Mouse (Mus musculus) left cerebral cortex, adult 2 months (tissue): ENCODE data around the gene Cyp4x1. TPM values are rescaled to one million over a fixed set of nuclear protein-coding genes. Genes with fewer than 3 reads are reported as not detected.

Experiments used
- DNase-seq, 2 experiments: peaks; one replicate each; pipeline ENCODE4 v3.0.0; 2021 to 2022; ENCODE audit warnings: low spot score in 2 of 2, mixed read lengths in 1 of 2; ENCODE audit errors: extremely low spot score in 1 of 2
- H3K27ac ChIP-seq: fragments of 200-600 bp; 2 replicates; pipeline ENCODE4 v1.8.1; 2022
- H3K4me3 ChIP-seq: fragments of 200-600 bp; 2 replicates; pipeline ENCODE4 v1.8.1; 2022
- CTCF ChIP-seq: fragments of 200-600 bp; IDR thresholded peaks from 2 replicates; pipeline ENCODE4 v1.8.1; 2022; ENCODE audit warnings: antibody characterized with exemption, mild to moderate bottlenecking, moderate library complexity
- intact Hi-C: fragments of 180-260 bp; cut with DNase I; formaldehyde crosslinking; loops from one replicate; pipeline ENCODE4 v1.15.1; 2025
- total RNA-seq, 2 experiments: library from RNA; stranded (reverse); gene quantifications; 2 replicates each; pipeline ENCODE4 v1.2.3; 2021

Gene Cyp4x1
- total RNA-seq, 2 experiments from 2014 or later = 12.7 to 14.6 TPM

DNA sequence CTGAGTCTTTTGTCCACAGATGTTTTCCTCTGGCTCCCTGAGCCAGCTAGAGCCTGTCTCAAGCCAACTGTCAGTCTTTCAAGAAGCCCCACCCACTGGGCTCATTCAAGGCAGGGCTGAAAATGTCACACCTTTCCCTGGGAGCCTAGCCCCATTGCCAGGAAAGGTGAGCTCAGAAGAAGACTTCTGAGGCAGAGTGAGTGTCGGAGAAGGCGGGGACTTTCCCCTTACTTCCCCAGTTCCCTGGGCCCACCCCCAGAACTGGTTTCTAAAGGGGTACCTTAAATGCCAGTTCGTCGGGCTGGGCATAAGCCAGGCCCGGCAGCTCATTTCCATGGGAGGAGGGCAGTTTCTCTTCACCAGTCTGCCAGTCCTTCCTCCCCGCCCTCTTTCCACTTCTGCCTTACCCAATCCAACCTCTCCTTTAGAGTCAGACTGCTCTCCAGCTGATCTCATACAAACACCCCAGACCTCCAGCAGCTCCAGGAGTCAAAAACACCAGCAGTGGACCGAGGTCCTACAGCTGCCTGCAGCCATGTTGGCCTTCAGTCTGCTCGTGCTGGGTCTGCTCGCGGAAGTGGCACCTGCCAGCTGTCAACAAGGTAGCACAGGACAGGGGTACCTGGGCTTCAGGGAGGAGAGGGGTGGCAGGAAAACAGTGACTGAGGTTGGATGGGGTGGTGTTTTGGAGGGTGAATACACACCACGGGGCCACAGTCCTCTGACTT lies 45.3 kb downstream of the Cyp4x1 start, which contains the start of gene Pdzk1ip1:
Gene Pdzk1ip1 (plus strand): TSS at position 98 of the 728 bp plus-strand sequence.
- no peak for DNase-seq
- no peak within 1 kb of the TSS for H3K27ac ChIP-seq
- TF ChIP-seq CTCF = no peak
- no peak within 1 kb of the TSS for H3K4me3 ChIP-seq
- intact Hi-C loops = no loop called here

DNA sequence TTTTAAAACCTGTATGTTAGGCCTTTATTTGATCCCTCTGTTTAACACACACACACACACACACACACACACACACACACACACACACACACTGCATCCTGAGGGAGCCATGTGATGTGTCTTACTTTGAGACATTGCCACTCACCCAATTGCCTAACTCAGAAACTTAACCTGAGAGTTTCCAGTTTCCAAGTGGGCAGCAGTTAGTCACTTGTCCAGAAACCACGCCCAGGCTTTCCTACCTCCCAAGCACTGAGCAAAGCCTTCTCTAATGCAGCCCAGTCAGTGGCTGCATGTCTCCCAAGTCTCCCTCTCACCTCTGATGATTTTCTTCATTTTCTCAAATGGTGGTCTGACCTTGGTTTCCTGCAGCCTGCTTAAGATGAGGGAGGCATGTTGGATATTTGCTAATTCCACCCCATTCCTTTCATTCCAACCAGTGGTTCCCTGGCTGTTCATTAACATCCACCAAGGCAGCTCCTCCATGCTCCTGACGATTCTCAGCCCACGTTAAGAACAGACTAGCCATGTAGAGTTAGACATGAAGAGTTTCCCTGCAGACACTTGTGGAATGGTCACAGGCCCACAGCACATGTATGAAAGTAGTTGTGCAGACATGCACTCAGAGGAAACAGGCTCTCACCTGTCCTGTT lies 47.2 kb downstream of the Cyp4x1 start:
- H3K4me3 ChIP-seq = no peak overlapping the region
- H3K27ac ChIP-seq = no peak overlapping the region
- DNase-seq = no peak
- TF ChIP-seq CTCF = no peak
- intact Hi-C loops = no loop called here

GRCm38 (mm10) chr4:115086257-115086656 lies 47.8 kb downstream of the Cyp4x1 start:
- no peak overlapping the region for H3K27ac ChIP-seq
- intact Hi-C loops = no loop called here
- no peak for TF ChIP-seq CTCF
- H3K4me3 ChIP-seq = no peak overlapping the region
- no peak for DNase-seq

DNA sequence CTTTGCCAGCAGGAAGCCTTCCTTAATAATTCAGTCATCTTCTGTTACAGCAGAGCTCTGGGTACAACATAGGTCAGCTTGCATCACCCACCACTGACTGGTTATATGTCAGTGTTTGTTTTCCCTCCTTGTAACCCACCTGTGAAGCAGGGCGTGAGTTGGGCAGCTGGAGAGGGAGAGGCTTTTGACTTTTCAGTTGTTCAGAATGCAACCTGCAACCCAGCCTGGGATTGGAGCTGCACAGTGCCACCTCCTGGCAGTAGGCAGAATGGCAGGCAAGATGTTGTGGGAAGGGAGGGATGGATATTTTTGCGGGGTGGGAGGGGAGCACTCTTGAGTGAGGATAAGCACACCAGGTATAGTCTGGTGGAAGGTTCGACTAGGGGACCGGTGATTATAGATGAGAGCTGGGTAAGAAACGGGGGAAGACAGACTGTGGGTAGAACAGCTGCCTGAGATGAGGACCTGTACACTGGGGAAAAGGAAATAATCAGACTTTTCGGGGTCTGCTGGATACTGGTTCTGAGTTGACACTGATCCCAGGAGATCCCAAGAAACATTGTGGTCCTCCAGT lies 48.5 kb downstream of the Cyp4x1 start:
- no peak overlapping the region for H3K4me3 ChIP-seq
- peak; percentile 86 for TF ChIP-seq CTCF
- intact Hi-C loops = loop anchor here (1.0 kb wide), 1 partner anchor 38 kb away; no protein-coding TSS in a partner anchor
- peak; percentile 51 to 65 for DNase-seq
- H3K27ac ChIP-seq = no peak overlapping the region

DNA sequence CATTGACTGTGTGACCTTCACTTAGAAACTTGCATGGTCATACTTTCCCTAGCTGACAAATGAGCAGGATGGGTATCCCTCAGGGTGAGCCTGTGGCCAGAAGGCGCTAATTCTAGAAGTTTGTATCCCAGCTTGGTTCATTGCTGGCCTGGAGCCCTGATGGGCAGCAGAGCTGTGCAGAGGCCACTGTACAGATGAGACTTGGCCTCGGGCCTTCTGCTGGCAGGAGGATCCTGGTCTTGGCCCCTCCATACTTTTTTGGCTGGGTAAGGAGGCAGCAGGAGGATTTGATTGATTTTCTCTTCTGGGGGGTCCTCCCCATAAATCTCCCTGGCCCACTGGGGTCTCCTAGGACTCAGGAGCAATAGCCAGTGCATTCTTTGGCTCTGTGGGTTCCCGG lies 51.0 kb downstream of the Cyp4x1 start:
- intact Hi-C loops = no loop called here
- DNase-seq = no peak
- TF ChIP-seq CTCF = no peak
- no peak overlapping the region for H3K4me3 ChIP-seq
- no peak overlapping the region for H3K27ac ChIP-seq

DNA sequence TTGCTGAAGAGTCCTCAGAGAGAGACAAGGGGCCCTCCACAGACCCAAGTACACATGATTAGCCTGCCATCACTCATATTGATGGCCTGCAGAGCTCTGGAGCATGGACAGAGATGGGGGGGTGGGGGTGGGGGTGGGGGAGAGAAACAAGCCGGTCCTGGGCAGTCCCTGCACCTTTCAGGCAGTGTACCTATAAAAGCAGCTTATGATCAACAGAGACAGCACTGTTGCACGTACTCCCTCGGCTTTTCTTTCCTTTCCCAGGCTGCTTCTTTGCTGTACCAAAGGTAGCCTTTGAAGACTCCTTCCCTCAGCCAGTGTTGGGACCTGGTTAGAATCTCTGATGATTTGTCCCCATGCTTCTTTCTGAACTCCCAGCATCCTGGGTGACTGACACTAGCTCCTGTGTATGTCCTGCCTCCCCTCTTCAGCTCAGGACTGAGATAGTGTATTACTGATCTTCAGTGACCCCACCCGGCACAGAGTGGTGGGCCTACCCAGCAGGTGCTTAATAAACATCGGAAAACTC lies 54.2 kb downstream of the Cyp4x1 start:
- Histone ChIP-seq H3K27ac (no peak overlapping the region), H3K4me3 (no peak overlapping the region)
- intact Hi-C loops = no loop called here
- no peak for TF ChIP-seq CTCF
- DNase-seq = no peak

DNA sequence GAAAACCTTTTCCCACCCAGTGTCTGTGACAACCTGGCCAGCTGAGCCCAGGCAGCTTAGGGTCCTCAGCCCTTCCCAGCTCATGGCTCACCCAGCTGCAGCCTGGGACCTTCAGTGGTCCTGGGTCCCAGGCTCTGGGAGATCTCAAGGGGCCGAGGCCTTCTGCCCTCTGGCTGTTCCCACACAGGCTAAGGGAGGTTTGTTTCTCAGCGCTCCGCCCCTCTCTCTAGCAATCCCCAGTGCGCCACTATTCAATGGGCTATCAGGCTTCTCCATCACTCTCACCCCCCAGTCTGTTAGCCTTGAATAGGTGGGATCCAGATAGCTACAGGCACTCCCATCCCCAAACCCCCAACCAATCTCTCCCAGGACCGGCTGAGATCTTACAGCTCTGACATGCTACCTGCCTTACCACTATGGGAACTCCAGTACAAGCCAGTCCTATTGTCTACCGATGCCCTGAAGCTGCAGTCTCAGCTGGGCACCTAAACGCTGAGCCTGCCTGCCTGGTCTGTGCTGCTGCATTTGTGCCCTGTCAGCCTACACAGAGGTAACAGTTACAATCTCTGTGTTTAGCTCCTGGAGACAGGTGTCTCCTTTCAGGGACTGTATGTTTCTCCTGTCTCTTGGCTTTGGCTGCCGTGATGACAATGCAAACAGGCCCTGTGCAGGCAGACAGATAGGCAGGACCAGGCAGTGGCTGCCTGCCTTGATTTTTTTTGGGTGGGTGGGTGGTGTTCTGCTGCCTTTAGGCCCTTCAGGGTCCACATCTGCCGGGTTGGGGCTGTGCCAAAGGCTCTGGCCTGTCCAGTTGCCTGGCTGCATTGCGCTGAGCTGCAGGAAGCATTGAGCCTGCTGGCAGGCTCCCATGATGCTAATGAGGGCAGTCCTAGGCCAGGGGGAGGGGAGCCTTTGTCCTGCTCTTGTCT lies 54.9 kb downstream of the Cyp4x1 start:
- Histone ChIP-seq H3K27ac (no peak overlapping the region), H3K4me3 (no peak overlapping the region)
- no peak for TF ChIP-seq CTCF
- intact Hi-C loops = no loop called here
- DNase-seq = peak in 1 of 2 experiments; percentile 24

DNA sequence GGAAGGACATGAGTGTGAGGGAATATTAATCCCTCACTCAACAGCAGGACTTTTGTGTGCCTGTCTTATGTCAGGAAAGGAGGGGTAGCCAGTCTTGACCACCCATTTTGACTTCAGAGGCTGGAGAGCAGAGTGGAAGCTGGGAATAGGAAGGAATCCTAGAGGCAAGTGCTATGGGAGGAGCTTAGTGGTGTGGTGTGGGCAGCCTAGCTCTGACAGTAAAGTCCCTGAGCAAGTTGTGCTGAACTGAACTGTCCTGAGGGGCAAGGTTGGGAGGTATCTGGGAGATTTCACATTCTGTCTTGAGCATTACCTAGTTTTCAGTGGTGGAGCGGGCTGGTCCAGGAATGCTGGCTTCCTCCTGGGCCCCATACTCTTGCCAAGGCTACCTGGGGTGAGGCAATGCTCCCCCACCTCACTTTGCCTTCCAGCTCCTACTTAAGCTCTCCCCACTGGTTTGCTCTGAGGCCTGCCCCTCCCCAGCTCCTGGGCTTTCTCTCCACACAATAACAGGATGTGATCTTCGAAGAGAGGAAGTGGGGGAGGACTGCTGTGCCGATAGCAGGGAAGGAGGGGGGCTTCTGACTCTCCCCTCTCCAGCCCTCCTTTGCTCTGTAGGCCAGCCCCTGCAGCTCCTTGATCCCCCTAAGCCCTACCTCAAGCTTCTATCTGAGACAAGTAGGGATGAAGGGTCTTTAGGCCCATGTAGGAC lies 58.7 kb downstream of the Cyp4x1 start:
- intact Hi-C loops = no loop called here
- Histone ChIP-seq H3K4me3 (no peak overlapping the region), H3K27ac (no peak overlapping the region)
- DNase-seq = no peak
- TF ChIP-seq CTCF = no peak

- Histone ChIP-seq H3K27ac (no peak overlapping the region), H3K4me3 (no peak overlapping the region)
- intact Hi-C loops = no loop called here
- DNase-seq = no peak
- no peak for TF ChIP-seq CTCF
Measured at GRCm38 (mm10) chr4:115074789-115075188, 59.3 kb downstream of the Cyp4x1 start.

DNA sequence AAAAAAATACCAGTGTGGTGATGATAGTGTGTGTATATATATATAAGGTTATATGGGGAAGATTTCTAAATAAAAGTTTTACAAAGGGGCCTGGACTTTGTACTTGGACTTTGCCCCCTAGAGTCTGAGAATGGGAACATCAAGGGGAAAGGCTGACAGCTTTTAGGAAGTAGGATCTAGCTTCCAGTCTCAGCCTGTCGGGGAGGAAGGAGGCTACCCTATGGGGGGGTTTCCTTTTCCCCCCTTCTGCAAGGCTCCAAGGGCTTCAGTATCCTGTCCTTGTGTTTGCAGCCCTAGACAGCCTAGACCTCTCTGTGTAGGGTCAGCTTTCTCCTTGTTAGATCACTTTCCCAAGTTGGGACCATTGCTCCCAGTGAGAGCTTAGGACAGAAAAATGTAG lies 62.4 kb downstream of the Cyp4x1 start:
- Histone ChIP-seq H3K4me3 (no peak overlapping the region), H3K27ac (no peak overlapping the region)
- TF ChIP-seq CTCF = peak; percentile 2; the same call in 1 of the 2 replicates
- no peak for DNase-seq
- intact Hi-C loops = no loop called here
